Mouse (Mus musculus): ENCODE measurements around the gene Hyal2. TPM values are rescaled to one million over a fixed set of nuclear protein-coding genes. Genes with fewer than 3 reads are reported as not detected.
A peak's percentile ranks its signal among the peaks of the same experiment; 100 is the strongest.

Hyal2 gene
- polyA plus RNA-seq, 1 experiment, result 213 TPM

- 16% methylated on average over 9 of the region's 9 CpGs for WGBS
- 0 out of 2 replicates have a peak, but pooled peaks cover 5% of the 10 kb centered on the region for H3K36me3 ChIP-seq (ENCODE audit: control insufficient read depth, insufficient read depth, low read length)
- H3K4me1 ChIP-seq (ENCODE audit: control insufficient read depth, insufficient read depth, insufficient read length, low read length), result peaks cover 46% of the 10 kb centered on the region
- peak overlapping the region; percentile 39 for H3K4me3 ChIP-seq (ENCODE audit: low read depth, low read length)
- peak overlapping the region; percentile 63 for H3K27ac ChIP-seq (ENCODE audit: insufficient read depth, low read depth, low read length)
- H3K27me3 ChIP-seq (ENCODE audit: control insufficient read depth, insufficient read depth, low read length), result no peaks in the 10 kb centered on the region
- peak; percentile 34; the same call in 1 of the 2 replicates for TF ChIP-seq POLR2A (IDR thresholded peaks at IDR 0.05; ENCODE audit: low read depth, low read length)
- no peak for TF ChIP-seq CTCF (IDR thresholded peaks at IDR 0.05; ENCODE audit: extremely low read depth, insufficient read length, insufficient replicate concordance, low read depth, low read length)
Measured at GRCm38 (mm10) chr9:107606591-107606990, 38.8 kb downstream of the Hyal2 start.

DNA sequence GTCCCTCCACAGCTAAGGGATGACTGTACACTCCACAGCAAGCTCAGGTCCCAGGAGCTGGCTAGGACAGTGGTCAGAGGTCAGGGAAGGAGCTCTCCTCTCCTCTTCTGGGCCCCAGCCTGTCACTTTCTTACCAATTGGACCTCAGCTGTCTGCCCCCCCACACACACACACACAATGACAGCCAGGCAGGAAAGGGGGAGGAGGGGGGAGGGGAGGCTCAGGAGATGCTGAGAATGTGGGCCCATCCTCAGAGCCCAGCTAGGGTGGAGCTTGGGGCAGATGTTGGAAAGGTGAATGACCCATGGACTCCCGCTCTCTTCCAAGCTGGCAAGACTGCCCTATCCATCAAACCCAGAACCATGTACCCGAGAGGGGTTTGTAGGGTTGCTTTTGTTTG is 39.3 kb downstream of the Hyal2 start:
- Histone ChIP-seq H3K27ac (ENCODE audit: insufficient read depth, low read depth, low read length) (peak overlapping the region; percentile 63), H3K4me1 (ENCODE audit: control insufficient read depth, insufficient read depth, insufficient read length, low read length) (peaks cover 47% of the 10 kb centered on the region), H3K27me3 (ENCODE audit: control insufficient read depth, insufficient read depth, low read length) (no peaks in the 10 kb centered on the region), H3K36me3 (ENCODE audit: control insufficient read depth, insufficient read depth, low read length) (0 out of 2 replicates have a peak, but pooled peaks cover 5% of the 10 kb centered on the region), H3K4me3 (ENCODE audit: low read depth, low read length) (peak overlapping the region; percentile 39)
- TF ChIP-seq CTCF (IDR thresholded peaks at IDR 0.05; ENCODE audit: extremely low read depth, insufficient read length, insufficient replicate concordance, low read depth, low read length) (no peak), POLR2A (IDR thresholded peaks at IDR 0.05; ENCODE audit: low read depth, low read length) (no peak)
- 40% methylated on average over 2 of the region's 2 CpGs for WGBS

DNA sequence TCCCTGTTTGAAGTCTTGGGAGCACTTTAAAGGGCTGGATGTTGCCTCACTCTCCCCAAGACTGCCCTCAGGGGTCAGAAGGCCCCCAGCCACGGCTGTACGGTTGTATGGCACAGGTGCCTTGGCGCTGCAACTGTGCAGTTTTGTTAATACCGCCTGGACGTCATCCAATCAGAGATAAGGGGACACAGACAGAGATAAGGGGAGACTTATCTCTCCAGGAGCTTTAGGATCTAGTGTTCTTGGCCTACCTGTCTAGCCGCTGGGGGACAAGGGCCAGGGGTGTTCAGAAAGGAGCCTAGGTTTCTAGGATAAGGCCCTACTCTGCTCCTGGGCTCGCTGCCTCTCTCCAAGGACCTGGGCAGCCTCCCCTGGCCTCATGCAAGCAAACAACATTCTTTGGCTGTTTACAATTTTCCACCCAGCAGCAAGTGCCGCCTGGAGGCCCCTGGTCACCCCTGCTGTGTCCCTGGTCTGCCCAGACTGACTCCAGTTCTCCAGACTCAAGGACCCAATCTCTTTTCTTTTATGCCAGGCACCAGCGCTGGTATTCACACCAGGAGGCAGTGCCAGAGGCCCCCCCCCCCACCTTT is 40.0 kb downstream of the Hyal2 start:
- peak overlapping the region; percentile 39 for H3K4me3 ChIP-seq (ENCODE audit: low read depth, low read length)
- 17% methylated on average over 9 of the region's 9 CpGs for WGBS
- H3K36me3 ChIP-seq (ENCODE audit: control insufficient read depth, insufficient read depth, low read length), result 0 out of 2 replicates have a peak, but pooled peaks cover 4% of the 10 kb centered on the region
- no peaks in the 10 kb centered on the region for H3K27me3 ChIP-seq (ENCODE audit: control insufficient read depth, insufficient read depth, low read length)
- peak overlapping the region; percentile 63 for H3K27ac ChIP-seq (ENCODE audit: insufficient read depth, low read depth, low read length)
- TF ChIP-seq CTCF (IDR thresholded peaks at IDR 0.05; ENCODE audit: extremely low read depth, insufficient read length, insufficient replicate concordance, low read depth, low read length) (no peak), POLR2A (IDR thresholded peaks at IDR 0.05; ENCODE audit: low read depth, low read length) (no peak)
- H3K4me1 ChIP-seq (ENCODE audit: control insufficient read depth, insufficient read depth, insufficient read length, low read length), result peaks cover 45% of the 10 kb centered on the region

DNA sequence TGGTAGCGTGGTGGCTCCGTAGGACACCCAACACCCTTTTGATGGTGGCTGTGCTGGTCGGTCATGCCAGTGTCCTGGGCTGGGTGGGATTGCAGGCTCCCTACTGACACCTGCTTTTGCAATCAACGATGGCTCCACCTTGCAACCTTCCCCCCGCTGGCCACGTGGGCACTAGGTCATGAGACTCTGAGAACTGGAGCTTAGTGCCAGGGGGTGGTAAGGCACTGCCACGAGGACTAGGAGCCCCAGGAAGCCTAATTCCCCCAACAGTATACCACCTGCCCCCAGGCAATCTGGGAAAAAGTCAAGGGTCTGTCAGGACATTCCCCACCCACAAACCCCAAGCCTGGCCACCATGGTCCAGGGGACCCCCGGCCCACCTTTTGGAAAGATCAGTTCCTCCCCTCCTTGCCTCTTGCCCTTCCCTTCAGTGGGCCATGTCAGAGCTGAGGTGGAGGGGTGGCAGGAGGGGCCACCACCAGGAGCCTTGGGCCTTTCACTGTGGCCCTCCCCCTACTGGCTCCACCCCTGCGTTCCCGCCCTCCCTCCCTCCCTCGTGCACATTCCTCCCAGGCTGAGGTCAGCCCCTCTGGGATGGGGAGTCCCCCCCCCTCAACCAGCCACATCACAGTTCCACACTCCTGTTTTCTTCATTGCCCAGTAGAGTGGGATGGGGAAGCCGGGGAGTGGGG is 41.1 kb downstream of the Hyal2 start, which contains the start of gene Sema3b:
Gene Sema3b (minus strand): TSS at position 489 of the 692 bp plus-strand sequence.
- no peak; the same call in 1 of the 2 replicates for TF ChIP-seq POLR2A (IDR thresholded peaks at IDR 0.05; ENCODE audit: low read depth, low read length)
- Histone ChIP-seq H3K4me3 (ENCODE audit: low read depth, low read length) (no peak within 1 kb of the TSS), H3K4me1 (ENCODE audit: control insufficient read depth, insufficient read depth, insufficient read length, low read length) (peaks cover 39% of the 10 kb centered on the region), H3K27me3 (ENCODE audit: control insufficient read depth, insufficient read depth, low read length) (no peaks in the 10 kb centered on the region), H3K36me3 (ENCODE audit: control insufficient read depth, insufficient read depth, low read length) (no peaks in the 10 kb centered on the region), H3K27ac (ENCODE audit: insufficient read depth, low read depth, low read length) (no peak within 1 kb of the TSS)
- 34% methylated on average over 12 of the region's 12 CpGs for WGBS

- Histone ChIP-seq H3K27ac (ENCODE audit: insufficient read depth, low read depth, low read length) (no peak overlapping the region), H3K4me1 (ENCODE audit: control insufficient read depth, insufficient read depth, insufficient read length, low read length) (peaks cover 36% of the 10 kb centered on the region), H3K36me3 (ENCODE audit: control insufficient read depth, insufficient read depth, low read length) (peaks cover 4% of the 10 kb centered on the region), H3K27me3 (ENCODE audit: control insufficient read depth, insufficient read depth, low read length) (no peaks in the 10 kb centered on the region), H3K4me3 (ENCODE audit: low read depth, low read length) (no peak overlapping the region)
- TF ChIP-seq POLR2A (IDR thresholded peaks at IDR 0.05; ENCODE audit: low read depth, low read length), result no peak
- no peak for TF ChIP-seq CTCF (IDR thresholded peaks at IDR 0.05; ENCODE audit: extremely low read depth, insufficient read length, insufficient replicate concordance, low read depth, low read length)
- 77% methylated on average over 4 of the region's 4 CpGs for WGBS
Measured at GRCm38 (mm10) chr9:107609433-107609830, 41.7 kb downstream of the Hyal2 start.

- H3K27ac ChIP-seq (ENCODE audit: insufficient read depth, low read depth, low read length), result peak overlapping the region; percentile 91
- H3K4me3 ChIP-seq (ENCODE audit: low read depth, low read length), result peak overlapping the region; percentile 44
- H3K36me3 ChIP-seq (ENCODE audit: control insufficient read depth, insufficient read depth, low read length), result peaks cover 25% of the 10 kb centered on the region
- TF ChIP-seq CTCF (IDR thresholded peaks at IDR 0.05; ENCODE audit: extremely low read depth, insufficient read length, insufficient replicate concordance, low read depth, low read length) (no peak), POLR2A (IDR thresholded peaks at IDR 0.05; ENCODE audit: low read depth, low read length) (no peak)
- 43% methylated on average over 6 of the region's 6 CpGs for WGBS
- H3K4me1 ChIP-seq (ENCODE audit: control insufficient read depth, insufficient read depth, insufficient read length, low read length), result peaks cover 30% of the 10 kb centered on the region
- no peaks in the 10 kb centered on the region for H3K27me3 ChIP-seq (ENCODE audit: control insufficient read depth, insufficient read depth, low read length)
Measured at GRCm38 (mm10) chr9:107611456-107612190, 43.9 kb downstream of the Hyal2 start.
